Mouse (Mus musculus) liver, embryonic 11.5 days (tissue): Measurements from ENCODE around the gene Ebf3. TPM values are rescaled to one million over a fixed set of nuclear protein-coding genes. Genes with fewer than 3 reads are reported as not detected.

Experiments used
- ATAC-seq: fragments of 200-750 bp; cut with Nextera tagmentation; replicated peaks from 2 replicates; pipeline ENCODE4 v1.8.0; 2017; ENCODE audit warnings: moderate number of reproducible peaks, mild to moderate bottlenecking, moderate TSS enrichment, moderate library complexity; ENCODE audit not compliant: low FRiP score
- DNase-seq: peaks from one replicate; pipeline ENCODE4 v3.0.0-alpha.2; 2017; ENCODE audit warnings: low spot score
- H3K27ac ChIP-seq: fragments of 300-500 bp; sonication (generic); 2 replicates; pipeline ENCODE4 v1.5.1; 2014; ENCODE audit warnings: mild to moderate bottlenecking, low read depth, low read length, control low read depth
- H3K27me3 ChIP-seq: fragments of 300-500 bp; sonication (generic); replicated peaks from 2 replicates; pipeline ENCODE4 v1.6.1; 2014; ENCODE audit warnings: low read length, mixed read lengths; ENCODE audit not compliant: control insufficient read depth, insufficient read depth
- H3K36me3 ChIP-seq: fragments of 300-500 bp; sonication (generic); 2 replicates; pipeline ENCODE4 v1.6.1; 2014; ENCODE audit warnings: mild to moderate bottlenecking, low read length, moderate library complexity, mixed read lengths; ENCODE audit not compliant: control insufficient read depth, insufficient read depth
- H3K4me1 ChIP-seq: fragments of 300-500 bp; sonication (generic); replicated peaks from 2 replicates; pipeline ENCODE4 v1.6.1; 2014; ENCODE audit warnings: low read length, mixed read lengths; ENCODE audit not compliant: control insufficient read depth, insufficient read depth
- H3K4me2 ChIP-seq: fragments of 300-500 bp; sonication (generic); 2 replicates; pipeline ENCODE4 v1.6.1; 2014; ENCODE audit warnings: mild to moderate bottlenecking, control low read depth, moderate library complexity
- H3K4me3 ChIP-seq: fragments of 300-500 bp; sonication (generic); 2 replicates; pipeline ENCODE4 v1.5.1; 2014; ENCODE audit warnings: low read depth, low read length, control low read depth
- H3K9ac ChIP-seq: fragments of 300-500 bp; sonication (generic); 2 replicates; pipeline ENCODE4 v1.6.1; 2014; ENCODE audit warnings: low read depth, low read length, control low read depth
- H3K9me3 ChIP-seq: fragments of 300-500 bp; sonication (generic); 2 replicates; pipeline ENCODE4 v1.6.1; 2016; ENCODE audit warnings: low read length, inconsistent platforms, mixed read lengths; ENCODE audit not compliant: control insufficient read depth
- WGBS: fragments of 180-500 bp; shearing (Covaris S2); extraction: QIAGEN DNeasy Blood & Tissue Kit; methylation state at CpG from one replicate; pipeline ENCODE4 v1.1.7; 2014; 5-methylcytosine and 5-hydroxymethylcytosine counted together
- polyA plus RNA-seq: library from polyadenylated mRNA; unstranded; fragments of >200 nt; fragmentation: Nextera tagmentation; extraction: Ambion mirVana; gene quantifications from 2 replicates; pipeline ENCODE4 v1.2.1, GENCODE M21; 2014

Gene Ebf3
- polyA plus RNA-seq, 1 experiment from 2014 or later = 0.55 TPM

DNA sequence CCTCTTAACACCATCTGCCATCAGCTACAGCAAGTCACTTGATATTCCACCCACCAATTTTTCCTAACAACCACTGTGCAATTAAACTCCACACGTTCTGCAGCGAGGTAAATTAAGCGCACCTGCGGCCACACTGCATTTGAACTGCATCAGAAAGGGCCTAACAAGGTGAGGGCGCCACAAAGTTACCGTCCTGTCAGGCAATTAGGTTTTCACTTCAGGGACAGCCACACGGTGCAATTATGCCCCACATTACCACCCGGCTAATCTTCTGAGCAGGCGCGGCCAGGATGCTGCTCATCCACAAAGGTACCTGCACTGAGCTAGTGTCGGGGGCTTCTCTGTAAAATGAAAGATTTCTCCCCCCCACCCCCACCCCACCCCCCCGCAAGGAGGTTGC is 76.8 kb downstream of the Ebf3 start:
- 77% methylated on average over 12 of the region's 12 CpGs for WGBS
- DNase-seq = no peak
- no peaks in the 10 kb centered on the region for H3K9me3 ChIP-seq
- no peak overlapping the region for H3K4me3 ChIP-seq
- H3K4me1 ChIP-seq = no peaks in the 10 kb centered on the region
- no peak overlapping the region for H3K27ac ChIP-seq
- no peaks in the 10 kb centered on the region for H3K36me3 ChIP-seq
- no peak overlapping the region for H3K9ac ChIP-seq
- ATAC-seq = no peak
- H3K4me2 ChIP-seq = no peak overlapping the region
- H3K27me3 ChIP-seq = peaks cover 13% of the 10 kb centered on the region

DNA sequence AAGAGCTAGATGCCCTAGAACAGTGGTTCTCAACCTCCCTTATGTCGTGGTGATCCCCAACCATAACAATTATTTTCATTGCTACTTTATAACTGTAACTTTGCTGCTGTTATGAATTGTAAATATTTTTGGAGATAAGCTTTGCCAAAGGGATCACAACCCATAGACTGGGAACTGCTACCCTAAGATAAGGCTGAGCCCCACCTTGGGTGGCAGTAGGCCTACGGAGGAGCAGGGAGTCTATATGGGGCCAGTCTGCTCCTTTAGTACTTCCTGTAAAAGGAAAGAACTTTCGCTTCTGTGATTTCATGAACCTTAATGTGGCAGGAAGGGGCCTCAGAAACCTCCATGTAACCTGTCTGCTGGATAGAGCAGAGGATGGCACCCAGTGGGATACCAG is 90.4 kb downstream of the Ebf3 start:
- Histone ChIP-seq H3K9ac (no peak overlapping the region), H3K4me2 (no peak overlapping the region), H3K9me3 (no peaks in the 10 kb centered on the region), H3K4me3 (no peak overlapping the region), H3K27ac (no peak overlapping the region), H3K27me3 (no peaks in the 10 kb centered on the region; the same call in none of the 2 replicates), H3K4me1 (no peaks in the 10 kb centered on the region), H3K36me3 (no peaks in the 10 kb centered on the region)
- 75% methylated on average over 3 of the region's 3 CpGs for WGBS
- ATAC-seq (peak; percentile 57; the same call in 1 of the 2 replicates), DNase-seq (no peak)

GRCm38 (mm10) chr7:137222831-137223505 is 91.3 kb downstream of the Ebf3 start:
- no peaks in the 10 kb centered on the region for H3K4me1 ChIP-seq
- no peaks in the 10 kb centered on the region; the same call in 1 of the 2 replicates for H3K27me3 ChIP-seq
- no peak overlapping the region for H3K9ac ChIP-seq
- WGBS = 85% methylated on average over 6 of the region's 6 CpGs
- no peak overlapping the region for H3K4me2 ChIP-seq
- no peaks in the 10 kb centered on the region for H3K36me3 ChIP-seq
- ATAC-seq (no peak), DNase-seq (no peak)
- H3K27ac ChIP-seq = no peak overlapping the region
- H3K9me3 ChIP-seq = no peaks in the 10 kb centered on the region
- no peak overlapping the region for H3K4me3 ChIP-seq

GRCm38 (mm10) chr7:137221599-137221998 is 92.6 kb downstream of the Ebf3 start:
- DNase-seq (no peak), ATAC-seq (no peak)
- H3K27me3 ChIP-seq = no peaks in the 10 kb centered on the region; the same call in 1 of the 2 replicates
- WGBS = 43% methylated on average over 6 of the region's 6 CpGs
- H3K4me2 ChIP-seq = no peak overlapping the region
- H3K4me3 ChIP-seq = no peak overlapping the region
- H3K27ac ChIP-seq = no peak overlapping the region
- H3K4me1 ChIP-seq = no peaks in the 10 kb centered on the region
- no peaks in the 10 kb centered on the region for H3K36me3 ChIP-seq
- no peak overlapping the region for H3K9ac ChIP-seq
- H3K9me3 ChIP-seq = no peaks in the 10 kb centered on the region

GRCm38 (mm10) chr7:137220436-137220835 is 93.8 kb downstream of the Ebf3 start:
- H3K4me2 ChIP-seq = no peak overlapping the region
- H3K36me3 ChIP-seq = no peaks in the 10 kb centered on the region
- no peak for ATAC-seq
- H3K4me3 ChIP-seq = no peak overlapping the region
- H3K27me3 ChIP-seq = no peaks in the 10 kb centered on the region; the same call in 1 of the 2 replicates
- DNase-seq = no peak
- H3K27ac ChIP-seq = no peak overlapping the region
- H3K4me1 ChIP-seq = no peaks in the 10 kb centered on the region
- H3K9ac ChIP-seq = no peak overlapping the region
- H3K9me3 ChIP-seq = no peaks in the 10 kb centered on the region
- WGBS = 88% methylated on average over 4 of the region's 4 CpGs

DNA sequence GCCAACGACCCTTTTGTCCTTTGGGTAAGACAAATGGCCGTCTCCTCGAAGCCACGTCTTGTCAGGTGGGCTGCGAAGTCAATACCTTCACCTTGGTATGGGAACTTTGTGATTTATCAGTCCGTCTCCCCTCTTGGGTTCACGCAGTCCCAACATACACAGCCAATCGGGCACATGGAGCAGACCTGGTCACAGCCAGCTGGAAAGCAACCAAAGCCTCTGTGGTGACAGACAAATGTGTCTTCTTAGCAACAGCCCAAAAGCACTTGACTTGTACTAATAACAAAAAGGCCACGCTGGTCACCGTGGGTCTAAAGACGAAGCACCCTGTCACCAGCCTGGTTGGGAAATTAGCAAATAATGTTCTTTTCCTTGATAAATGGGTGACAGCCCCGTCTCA is 95.5 kb downstream of the Ebf3 start:
- no peaks in the 10 kb centered on the region for H3K36me3 ChIP-seq
- DNase-seq (no peak), ATAC-seq (no peak)
- H3K9me3 ChIP-seq = no peaks in the 10 kb centered on the region
- WGBS = 80% methylated on average over 12 of the region's 12 CpGs
- no peaks in the 10 kb centered on the region for H3K4me1 ChIP-seq
- H3K4me3 ChIP-seq = no peak overlapping the region
- H3K4me2 ChIP-seq = no peak overlapping the region
- H3K27ac ChIP-seq = no peak overlapping the region
- no peaks in the 10 kb centered on the region; the same call in 1 of the 2 replicates for H3K27me3 ChIP-seq
- H3K9ac ChIP-seq = no peak overlapping the region

GRCm38 (mm10) chr7:137213444-137213843 is 100.8 kb downstream of the Ebf3 start:
- Histone ChIP-seq H3K4me3 (no peak overlapping the region), H3K4me1 (no peaks in the 10 kb centered on the region), H3K27ac (no peak overlapping the region), H3K9ac (no peak overlapping the region), H3K4me2 (no peak overlapping the region), H3K27me3 (peaks cover 4% of the 10 kb centered on the region; the same call in 1 of the 2 replicates), H3K9me3 (no peaks in the 10 kb centered on the region), H3K36me3 (no peaks in the 10 kb centered on the region)
- WGBS = 68% methylated on average over 1 of the region's 1 CpGs
- no peak for DNase-seq
- no peak for ATAC-seq

DNA sequence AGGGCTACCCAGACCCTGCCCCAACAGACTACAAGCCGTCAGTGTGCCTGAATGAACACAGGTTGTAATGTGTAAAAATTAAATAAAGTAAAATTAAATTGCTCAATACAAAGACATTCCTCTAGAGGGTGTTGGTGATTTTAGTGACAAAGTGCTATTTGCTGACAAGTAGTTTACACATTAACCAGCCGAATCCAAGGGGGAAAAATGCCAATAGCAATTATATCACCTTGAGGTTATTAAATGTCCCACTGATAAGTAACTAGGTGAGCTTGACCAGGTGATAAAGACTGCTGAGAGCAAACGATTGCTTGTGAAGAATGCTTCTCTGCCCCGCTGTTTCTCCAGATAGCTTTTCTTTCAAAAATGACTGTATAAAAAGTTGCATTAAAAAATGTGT is 102.9 kb downstream of the Ebf3 start:
- Histone ChIP-seq H3K27me3 (peaks cover 4% of the 10 kb centered on the region; the same call in 1 of the 2 replicates), H3K36me3 (no peaks in the 10 kb centered on the region), H3K27ac (no peak overlapping the region), H3K4me1 (no peaks in the 10 kb centered on the region), H3K9me3 (no peaks in the 10 kb centered on the region), H3K4me3 (no peak overlapping the region), H3K4me2 (no peak overlapping the region), H3K9ac (no peak overlapping the region)
- ATAC-seq (no peak), DNase-seq (no peak)
- WGBS = 56% methylated on average over 4 of the region's 4 CpGs

- DNase-seq (no peak), ATAC-seq (no peak)
- Histone ChIP-seq H3K27ac (no peak overlapping the region), H3K9me3 (no peaks in the 10 kb centered on the region), H3K9ac (no peak overlapping the region), H3K27me3 (peaks cover 4% of the 10 kb centered on the region; the same call in 1 of the 2 replicates), H3K4me3 (no peak overlapping the region), H3K4me2 (no peak overlapping the region), H3K4me1 (no peaks in the 10 kb centered on the region), H3K36me3 (no peaks in the 10 kb centered on the region)
- 80% methylated on average over 15 of the region's 15 CpGs for WGBS
Measured at GRCm38 (mm10) chr7:137209688-137210345, 104.4 kb downstream of the Ebf3 start.
